Mouse (Mus musculus) left cerebral cortex, postnatal 25 days (tissue): ENCODE measurements around the gene Miox. TPM values are rescaled to one million over a fixed set of nuclear protein-coding genes. Genes with fewer than 3 reads are reported as not detected.

Experiments
- DNase-seq, 2 experiments: peaks; one replicate each; pipeline ENCODE4 v3.0.0; 2022; ENCODE audit warnings: low spot score in 2 of 2, mixed read lengths in 1 of 2
- intact Hi-C: fragments of 180-260 bp; cut with DNase I; formaldehyde crosslinking; loops from one replicate; pipeline ENCODE4 v1.15.1; 2025
- total RNA-seq, 2 experiments: library from RNA; stranded (reverse); gene quantifications; 2 replicates each; pipeline ENCODE4 v1.2.3; 2021

Gene Miox
- total RNA-seq, result not detected

DNA sequence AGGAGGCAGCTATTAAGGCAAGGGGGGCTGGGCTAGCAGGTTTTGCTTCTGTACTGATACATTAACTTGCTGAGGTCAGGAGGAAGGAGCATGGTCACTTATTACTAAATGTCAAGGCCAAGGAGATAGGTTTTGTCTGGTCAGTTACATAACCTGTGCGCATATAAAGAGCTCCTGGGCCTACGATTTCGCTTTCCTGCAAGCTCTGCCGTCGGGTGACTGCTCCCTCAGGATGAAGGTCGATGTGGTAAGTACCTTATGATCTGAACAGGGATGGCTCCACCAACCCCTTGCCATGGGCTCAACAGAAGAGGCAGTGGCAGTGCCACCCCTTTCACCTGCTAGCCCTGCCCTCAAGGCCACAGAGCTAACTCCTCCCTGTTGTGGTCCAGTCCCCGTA is at the start of gene Miox:
Miox (plus strand) TSS at position 128 of the 400 bp plus-strand sequence.
- intact Hi-C loops, result no loop called here
- no peak for DNase-seq

GRCm38 (mm10) chr15:89285004-89285403 is 49.2 kb upstream of the Miox start:
- intact Hi-C loops, result no loop called here
- DNase-seq, result peak in 1 of 2 experiments; percentile 69

DNA sequence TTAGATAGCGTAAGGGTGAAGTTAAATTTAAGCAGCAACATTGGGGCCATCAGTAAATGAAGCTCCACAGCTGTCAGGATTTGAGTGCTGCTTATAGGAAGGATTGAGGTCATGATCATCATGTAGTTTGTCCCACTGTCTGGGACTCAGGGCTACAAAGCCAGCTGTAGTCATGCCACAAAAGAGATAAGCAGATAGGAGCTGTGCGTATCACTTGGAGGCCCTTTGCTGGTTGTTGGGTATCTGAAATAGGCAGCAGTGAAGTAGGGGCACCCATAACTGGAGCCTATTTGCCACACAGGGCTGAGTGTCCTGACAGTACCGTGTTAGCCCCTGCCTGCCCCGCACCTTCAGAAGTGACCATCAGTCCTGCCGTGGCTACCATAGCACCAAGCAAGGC is 48.7 kb upstream of the Miox start:
- intact Hi-C loops, result no loop called here
- no peak for DNase-seq

- intact Hi-C loops, result no loop called here
- no peak for DNase-seq
These were observed 48.1 kb upstream of the Miox start for GRCm38 (mm10) chr15:89286114-89286513.

DNA sequence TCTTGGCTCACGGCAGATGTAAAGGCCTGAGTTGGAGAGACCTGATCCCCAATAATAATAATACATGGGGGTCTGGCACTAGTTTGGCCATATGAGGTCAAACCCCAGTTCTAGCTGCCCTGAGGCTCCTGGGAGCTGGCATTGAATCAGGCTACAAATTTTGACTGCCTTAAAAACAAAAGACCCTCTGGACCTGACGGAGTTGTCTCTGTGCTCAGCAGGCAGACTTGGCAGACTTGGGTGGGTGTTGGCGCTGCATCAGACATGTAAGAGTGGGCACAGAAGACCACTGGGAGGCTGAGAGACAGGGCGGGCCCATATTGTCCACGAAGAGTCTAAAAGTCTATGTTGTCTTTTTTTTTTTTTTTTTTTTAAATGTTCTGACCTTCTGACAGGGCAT is 47.6 kb upstream of the Miox start:
- no peak for DNase-seq
- intact Hi-C loops, result no loop called here

DNA sequence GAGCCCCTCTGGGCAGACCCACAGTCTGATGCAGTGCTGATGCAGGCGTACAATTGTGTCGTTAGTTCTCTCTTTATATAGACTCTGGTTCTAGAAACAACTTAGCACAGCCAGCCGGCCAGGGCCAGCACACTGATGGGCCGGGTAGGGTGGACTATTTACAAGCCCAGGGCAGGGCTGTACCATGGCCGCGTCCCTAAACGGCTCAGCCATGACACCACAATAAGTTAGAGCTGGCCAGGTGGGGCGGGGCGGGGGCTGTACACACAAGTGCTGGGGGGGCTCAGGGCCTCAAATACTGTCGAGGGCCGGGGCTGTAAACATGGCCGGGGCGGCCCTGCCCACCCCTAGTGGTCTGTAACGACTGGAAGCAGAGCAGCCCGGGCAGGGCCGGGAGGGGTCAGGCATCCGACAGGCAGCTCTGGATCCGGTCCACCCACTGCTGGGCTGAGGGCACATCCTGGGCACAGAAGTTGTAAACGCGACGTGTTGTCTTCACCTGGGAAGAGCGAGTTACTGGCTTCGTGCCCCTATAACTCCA is 45.9 kb upstream of the Miox start:
- intact Hi-C loops, result no loop called here
- no peak for DNase-seq

- intact Hi-C loops, result no loop called here
- DNase-seq, result no peak
These were observed 44.7 kb upstream of the Miox start for GRCm38 (mm10) chr15:89289455-89289854.

- no peak for DNase-seq
- intact Hi-C loops, result no loop called here
These were observed 42.7 kb upstream of the Miox start for GRCm38 (mm10) chr15:89291521-89291920.

DNA sequence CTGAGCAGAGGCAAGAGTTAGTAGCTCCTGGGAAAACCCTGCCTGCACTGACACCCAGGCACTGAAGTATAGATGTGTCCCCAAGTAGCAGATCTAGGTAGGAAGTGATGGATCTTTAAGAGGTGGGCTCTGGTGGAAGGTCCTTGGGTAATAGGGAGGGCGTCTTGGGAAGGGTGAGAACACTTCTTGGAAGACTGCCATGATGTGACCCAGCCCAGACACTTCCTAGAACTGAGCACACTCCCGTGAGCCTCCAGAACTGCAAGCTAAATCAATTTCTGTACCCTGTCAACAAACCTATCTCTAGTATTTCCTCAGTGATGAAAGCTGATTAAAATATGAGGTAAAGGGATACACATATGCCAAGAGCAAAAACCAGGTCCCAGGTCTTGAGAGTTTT is 41.4 kb upstream of the Miox start:
- intact Hi-C loops, result no loop called here
- no peak for DNase-seq

DNA sequence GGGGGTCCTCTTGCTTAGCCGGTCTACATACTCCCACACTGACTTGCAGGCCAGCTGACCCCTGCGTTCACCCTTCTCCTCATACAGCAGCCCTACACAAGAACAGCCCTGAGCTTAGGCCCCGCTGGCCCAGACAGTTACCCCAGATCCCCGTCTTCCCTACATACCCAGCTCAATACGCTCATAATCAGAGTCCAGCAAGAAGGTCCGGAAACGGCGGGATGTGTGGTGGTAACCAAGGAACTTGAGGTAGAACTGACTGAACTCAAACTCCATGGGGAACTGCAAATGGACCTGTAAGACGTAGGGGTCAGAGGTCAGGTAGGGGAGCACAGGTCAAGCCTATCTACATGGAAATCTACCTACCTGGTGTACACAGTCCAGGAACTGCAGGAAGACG is 40.4 kb upstream of the Miox start:
- intact Hi-C loops, result no loop called here
- no peak for DNase-seq

GRCm38 (mm10) chr15:89295580-89296165 is 38.5 kb upstream of the Miox start:
- intact Hi-C loops, result no loop called here
- no peak for DNase-seq

DNA sequence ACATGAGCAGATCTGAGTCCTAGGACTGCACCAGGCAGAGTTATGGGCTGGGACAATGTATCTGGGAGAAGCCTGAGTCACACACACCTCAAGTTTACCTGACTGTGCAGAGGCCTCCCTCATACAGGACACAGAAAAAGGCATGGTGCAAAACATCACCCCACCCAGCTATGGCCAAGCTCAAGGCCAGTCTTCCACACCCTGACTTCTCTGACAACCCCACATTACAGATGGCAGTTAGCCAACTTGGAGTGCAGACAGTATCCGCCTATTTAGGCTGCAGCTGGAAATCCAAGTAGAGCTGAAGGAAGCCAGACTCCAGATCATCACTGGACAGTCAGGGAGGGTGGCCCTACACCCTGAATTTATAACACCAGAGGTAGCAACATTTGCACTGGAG is 37.7 kb upstream of the Miox start:
- intact Hi-C loops, result no loop called here
- no peak for DNase-seq

- intact Hi-C loops, result no loop called here
- DNase-seq, result no peak
These were observed 36.5 kb upstream of the Miox start for GRCm38 (mm10) chr15:89297695-89298094.

GRCm38 (mm10) chr15:89300180-89300579 is 34.0 kb upstream of the Miox start:
- DNase-seq, result no peak
- intact Hi-C loops, result no loop called here

DNA sequence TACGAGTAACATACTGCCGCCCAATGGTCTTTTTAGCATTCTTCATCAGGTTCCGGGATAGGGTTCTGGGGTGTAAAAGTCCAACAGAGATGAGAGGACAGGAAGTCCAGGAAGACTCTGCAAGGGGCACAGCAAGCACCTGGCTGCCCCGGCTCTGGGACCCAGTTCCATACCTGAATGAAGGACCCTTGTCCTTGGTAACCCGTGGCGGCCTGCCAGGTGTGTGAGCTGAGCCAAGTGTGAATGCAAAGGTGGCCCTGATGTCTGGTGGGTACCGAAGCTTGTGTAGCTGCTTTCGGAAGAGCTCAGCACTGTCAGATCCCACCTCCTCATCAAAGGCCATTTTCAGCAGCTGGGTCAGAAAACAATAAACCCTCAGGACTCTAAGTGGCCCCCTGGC is 33.6 kb upstream of the Miox start:
- intact Hi-C loops, result no loop called here
- no peak for DNase-seq

- no peak for DNase-seq
- intact Hi-C loops, result no loop called here
These were observed 28.2 kb upstream of the Miox start for GRCm38 (mm10) chr15:89305966-89306365.

- intact Hi-C loops, result no loop called here
- DNase-seq, result peak in 1 of 2 experiments; percentile 1
These were observed 26.7 kb upstream of the Miox start for GRCm38 (mm10) chr15:89307461-89307860.

- DNase-seq, result peak in 1 of 2 experiments; percentile 6
- intact Hi-C loops, result no loop called here
These were observed 25.6 kb upstream of the Miox start for GRCm38 (mm10) chr15:89308406-89309139.

GRCm38 (mm10) chr15:89309962-89310498 is 24.2 kb upstream of the Miox start:
- peak; percentile 38 to 81 for DNase-seq
- intact Hi-C loops, result no loop called here

DNA sequence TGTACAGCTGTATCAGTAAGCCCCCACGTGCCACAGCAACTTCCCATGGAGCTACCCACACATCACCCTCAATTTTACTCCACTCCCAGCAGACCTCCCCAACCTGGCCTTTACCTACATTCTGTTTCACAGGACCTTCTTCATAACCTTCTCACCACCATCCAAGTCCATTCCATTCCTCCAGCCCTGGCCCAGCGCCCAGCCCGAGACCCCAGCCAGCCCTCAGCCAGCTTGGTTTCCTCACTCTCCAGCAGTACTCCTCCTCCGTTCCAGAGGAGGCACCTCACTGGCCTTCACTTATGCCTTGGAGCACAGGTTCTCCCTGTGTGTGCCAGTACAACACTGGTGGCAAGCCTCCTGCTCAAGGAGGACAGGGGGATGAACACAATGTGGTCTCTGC is 20.8 kb upstream of the Miox start:
- no peak for DNase-seq
- intact Hi-C loops, result no loop called here

- intact Hi-C loops, result loop anchor here (2.0 kb wide), 1 partner anchor 41 kb away; the partner anchor contains the start of genes Lmf2 and Ncaph2
- no peak for DNase-seq
These were observed 20.1 kb upstream of the Miox start for GRCm38 (mm10) chr15:89314107-89314506.
